Mouse (Mus musculus): ENCODE data around the gene Slc31a1. TPM values are rescaled to one million over a fixed set of nuclear protein-coding genes. Genes with fewer than 3 reads are reported as not detected.

Gene Slc31a1
- polyA plus RNA-seq (2014; fragmentation: Nextera tagmentation; extraction: Ambion mirVana) = 43.2 and 44.7 TPM in 2 replicates

GRCm38 (mm10) chr4:62360088-62360804, at the start of gene Slc31a1, which contains the start of gene Fkbp15:
Gene Slc31a1 (plus strand): TSS chr4:62360727.
Gene Fkbp15 (minus strand): TSS chr4:62360548.
- Histone ChIP-seq H3K36me3 (ENCODE audit: control insufficient read depth, insufficient read depth, low read length) (no peaks in the 10 kb centered on the region), H3K4me1 (ENCODE audit: control insufficient read depth, insufficient read depth, low read length) (peaks cover 6% of the 10 kb centered on the region), H3K9me3 (ENCODE audit: control insufficient read depth, low read length) (no peaks in the 10 kb centered on the region), H3K4me3 (ENCODE audit: low read depth, low read length) (peak within 1 kb of the TSS; percentile 71), H3K4me2 (ENCODE audit: low read depth, severe bottlenecking) (peak within 1 kb of the TSS; percentile 69), H3K27ac (replicated peaks; ENCODE audit: low read depth, low read length) (0 out of 2 replicates have a peak within 1 kb of the TSS, but pooled peaks have one; percentile 12), H3K9ac (ENCODE audit: low read length) (peak within 1 kb of the TSS; percentile 73), H3K27me3 (ENCODE audit: control insufficient read depth, insufficient read depth, low read length) (no peaks in the 10 kb centered on the region)
- DNase-seq (ENCODE audit: low spot score) = peak; percentile 98
- WGBS = under 1% methylated on average over 51 of the region's 51 CpGs
- ATAC-seq (ENCODE audit: insufficient number of reproducible peaks, low FRiP score, low TSS enrichment, low read depth) = peak; percentile 100

DNA sequence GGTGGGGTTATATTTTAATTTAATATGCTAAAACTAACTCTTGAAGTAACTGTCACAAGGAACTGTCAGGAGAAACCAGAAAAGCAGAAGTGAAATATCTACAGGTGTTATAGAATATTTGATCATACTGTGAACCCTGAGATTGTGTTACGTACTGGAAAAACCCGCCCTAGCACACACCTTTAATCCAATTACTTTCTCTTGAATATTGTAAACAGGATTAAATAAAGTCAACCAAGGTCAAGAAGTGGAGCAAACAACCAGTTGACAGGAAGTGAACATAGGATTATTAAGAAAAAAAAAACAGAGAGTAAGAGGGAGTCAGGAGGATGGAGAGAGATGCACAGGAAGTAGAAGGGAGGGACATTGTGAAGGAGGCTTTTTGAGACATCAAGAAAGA, 47.7 kb upstream of the Slc31a1 start:
- no peak overlapping the region for H3K4me3 ChIP-seq (ENCODE audit: low read depth, low read length)
- ATAC-seq (ENCODE audit: insufficient number of reproducible peaks, low FRiP score, low TSS enrichment, low read depth) = no peak
- H3K36me3 ChIP-seq (ENCODE audit: control insufficient read depth, insufficient read depth, low read length) = 0 out of 2 replicates have a peak, but pooled peaks cover 5% of the 10 kb centered on the region
- no peaks in the 10 kb centered on the region for H3K9me3 ChIP-seq (ENCODE audit: control insufficient read depth, low read length)
- H3K27me3 ChIP-seq (ENCODE audit: control insufficient read depth, insufficient read depth, low read length) = no peaks in the 10 kb centered on the region
- no peaks in the 10 kb centered on the region for H3K4me1 ChIP-seq (ENCODE audit: control insufficient read depth, insufficient read depth, low read length)
- DNase-seq (ENCODE audit: low spot score) = no peak
- no peak overlapping the region for H3K9ac ChIP-seq (ENCODE audit: low read length)
- H3K4me2 ChIP-seq (ENCODE audit: low read depth, severe bottlenecking) = no peak overlapping the region
- H3K27ac ChIP-seq (replicated peaks; ENCODE audit: low read depth, low read length) = no peak overlapping the region
- WGBS = 94% methylated on average over 2 of the region's 2 CpGs

- no peak overlapping the region for H3K27ac ChIP-seq (replicated peaks; ENCODE audit: low read depth, low read length)
- H3K9me3 ChIP-seq (ENCODE audit: control insufficient read depth, low read length) = no peaks in the 10 kb centered on the region
- H3K4me3 ChIP-seq (ENCODE audit: low read depth, low read length) = no peak overlapping the region
- no peak overlapping the region for H3K9ac ChIP-seq (ENCODE audit: low read length)
- ATAC-seq (ENCODE audit: insufficient number of reproducible peaks, low FRiP score, low TSS enrichment, low read depth) (no peak), DNase-seq (ENCODE audit: low spot score) (no peak)
- H3K36me3 ChIP-seq (ENCODE audit: control insufficient read depth, insufficient read depth, low read length) = 0 out of 2 replicates have a peak, but pooled peaks cover 5% of the 10 kb centered on the region
- H3K27me3 ChIP-seq (ENCODE audit: control insufficient read depth, insufficient read depth, low read length) = no peaks in the 10 kb centered on the region
- WGBS = 88% methylated on average over 9 of the region's 9 CpGs
- no peak overlapping the region for H3K4me2 ChIP-seq (ENCODE audit: low read depth, severe bottlenecking)
- no peaks in the 10 kb centered on the region for H3K4me1 ChIP-seq (ENCODE audit: control insufficient read depth, insufficient read depth, low read length)
These were observed 46.8 kb upstream of the Slc31a1 start for GRCm38 (mm10) chr4:62313641-62314211.

- 81% methylated on average over 3 of the region's 3 CpGs for WGBS
These were observed 46.0 kb upstream of the Slc31a1 start for GRCm38 (mm10) chr4:62314516-62314915.

DNA sequence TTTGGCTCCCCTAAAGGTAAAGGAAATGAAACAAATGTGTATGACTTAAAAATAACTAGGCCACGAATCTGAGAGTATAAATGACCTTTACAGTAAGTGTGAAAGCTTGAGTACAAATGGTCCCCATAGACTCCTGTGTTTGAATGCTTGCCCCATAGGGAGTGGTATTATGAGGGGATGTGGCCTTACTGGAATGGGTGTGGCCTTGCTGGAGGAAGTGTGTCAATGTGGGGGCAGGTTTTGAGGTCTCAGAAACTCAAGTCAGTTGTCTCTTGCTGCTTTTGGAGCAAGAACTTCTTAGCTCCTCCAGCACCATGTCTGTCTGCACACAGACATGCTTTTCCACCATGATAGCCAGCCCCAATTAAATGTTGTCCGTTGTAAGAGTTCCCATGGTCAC, 44.1 kb upstream of the Slc31a1 start:
- no peak overlapping the region for H3K4me2 ChIP-seq (ENCODE audit: low read depth, severe bottlenecking)
- H3K27me3 ChIP-seq (ENCODE audit: control insufficient read depth, insufficient read depth, low read length) = no peaks in the 10 kb centered on the region
- H3K27ac ChIP-seq (replicated peaks; ENCODE audit: low read depth, low read length) = no peak overlapping the region
- H3K4me1 ChIP-seq (ENCODE audit: control insufficient read depth, insufficient read depth, low read length) = no peaks in the 10 kb centered on the region
- H3K4me3 ChIP-seq (ENCODE audit: low read depth, low read length) = no peak overlapping the region
- 87% methylated on average over 2 of the region's 2 CpGs for WGBS
- no peak for DNase-seq (ENCODE audit: low spot score)
- peaks cover 5% of the 10 kb centered on the region; the same call in 1 of the 2 replicates for H3K36me3 ChIP-seq (ENCODE audit: control insufficient read depth, insufficient read depth, low read length)
- H3K9me3 ChIP-seq (ENCODE audit: control insufficient read depth, low read length) = no peaks in the 10 kb centered on the region
- no peak overlapping the region for H3K9ac ChIP-seq (ENCODE audit: low read length)
- ATAC-seq (ENCODE audit: insufficient number of reproducible peaks, low FRiP score, low TSS enrichment, low read depth) = no peak

More at GRCm38 (mm10) chr4:62314516-62314915, 46.0 kb upstream of the Slc31a1 start:
- H3K4me3 ChIP-seq (ENCODE audit: low read depth, low read length) = no peak overlapping the region
- 0 out of 2 replicates have a peak, but pooled peaks cover 5% of the 10 kb centered on the region for H3K36me3 ChIP-seq (ENCODE audit: control insufficient read depth, insufficient read depth, low read length)
- DNase-seq (ENCODE audit: low spot score) (no peak), ATAC-seq (ENCODE audit: insufficient number of reproducible peaks, low FRiP score, low TSS enrichment, low read depth) (no peak)
- H3K4me1 ChIP-seq (ENCODE audit: control insufficient read depth, insufficient read depth, low read length) = no peaks in the 10 kb centered on the region
- no peaks in the 10 kb centered on the region for H3K27me3 ChIP-seq (ENCODE audit: control insufficient read depth, insufficient read depth, low read length)
- no peak overlapping the region for H3K9ac ChIP-seq (ENCODE audit: low read length)
- no peaks in the 10 kb centered on the region for H3K9me3 ChIP-seq (ENCODE audit: control insufficient read depth, low read length)
- no peak overlapping the region for H3K27ac ChIP-seq (replicated peaks; ENCODE audit: low read depth, low read length)
- no peak overlapping the region for H3K4me2 ChIP-seq (ENCODE audit: low read depth, severe bottlenecking)

DNA sequence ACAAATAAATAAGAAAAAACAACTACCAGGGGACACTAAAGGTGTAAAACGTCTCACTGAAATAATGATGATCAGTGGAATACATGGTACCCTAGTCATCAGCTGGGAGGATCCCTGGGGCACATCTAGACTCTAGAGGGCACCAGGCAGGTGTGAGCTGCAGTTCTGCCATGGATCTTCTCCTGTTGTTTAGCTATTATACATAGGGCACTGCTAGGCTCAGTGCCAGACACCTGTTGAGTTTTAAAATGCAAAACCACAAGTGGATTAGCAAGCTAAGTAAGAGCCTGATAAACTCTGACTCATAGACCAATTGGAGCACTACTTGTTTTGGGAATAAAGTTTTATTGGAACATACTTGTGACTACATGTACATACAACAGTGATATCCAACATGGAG, 42.2 kb upstream of the Slc31a1 start:
- Histone ChIP-seq H3K27me3 (ENCODE audit: control insufficient read depth, insufficient read depth, low read length) (no peaks in the 10 kb centered on the region), H3K4me2 (ENCODE audit: low read depth, severe bottlenecking) (no peak overlapping the region), H3K4me1 (ENCODE audit: control insufficient read depth, insufficient read depth, low read length) (no peaks in the 10 kb centered on the region), H3K9me3 (ENCODE audit: control insufficient read depth, low read length) (no peaks in the 10 kb centered on the region), H3K36me3 (ENCODE audit: control insufficient read depth, insufficient read depth, low read length) (no peaks in the 10 kb centered on the region; the same call in 1 of the 2 replicates), H3K27ac (replicated peaks; ENCODE audit: low read depth, low read length) (no peak overlapping the region), H3K4me3 (ENCODE audit: low read depth, low read length) (no peak overlapping the region), H3K9ac (ENCODE audit: low read length) (no peak overlapping the region)
- DNase-seq (ENCODE audit: low spot score) (no peak), ATAC-seq (ENCODE audit: insufficient number of reproducible peaks, low FRiP score, low TSS enrichment, low read depth) (no peak)
- 68% methylated on average over 1 of the region's 1 CpGs for WGBS

DNA sequence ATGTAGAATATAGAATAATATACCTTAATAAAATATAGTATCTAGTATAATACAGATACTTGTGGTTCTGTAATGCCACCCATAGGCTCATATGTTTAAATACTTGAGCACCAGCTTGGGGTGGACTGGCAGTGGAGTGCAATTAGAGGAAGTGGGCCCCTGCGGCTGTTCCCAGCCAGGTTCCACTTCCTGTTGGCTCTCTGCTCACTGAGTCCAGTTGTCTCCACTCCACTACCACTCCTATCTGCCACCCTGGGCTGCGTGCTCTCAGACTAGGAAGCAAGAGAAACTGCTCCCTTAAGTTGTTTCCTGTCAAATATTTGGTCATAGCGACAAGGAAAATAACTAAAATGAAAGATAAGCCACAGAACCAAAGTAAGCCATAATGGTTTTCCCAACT, 37.8 kb upstream of the Slc31a1 start:
- 93% methylated on average over 3 of the region's 3 CpGs for WGBS

GRCm38 (mm10) chr4:62326111-62326510, 34.4 kb upstream of the Slc31a1 start:
- H3K9me3 ChIP-seq (ENCODE audit: control insufficient read depth, low read length) = no peaks in the 10 kb centered on the region
- no peaks in the 10 kb centered on the region for H3K4me1 ChIP-seq (ENCODE audit: control insufficient read depth, insufficient read depth, low read length)
- DNase-seq (ENCODE audit: low spot score) (no peak), ATAC-seq (ENCODE audit: insufficient number of reproducible peaks, low FRiP score, low TSS enrichment, low read depth) (no peak)
- no peak overlapping the region for H3K4me3 ChIP-seq (ENCODE audit: low read depth, low read length)
- H3K27ac ChIP-seq (replicated peaks; ENCODE audit: low read depth, low read length) = no peak overlapping the region
- H3K9ac ChIP-seq (ENCODE audit: low read length) = no peak overlapping the region
- H3K27me3 ChIP-seq (ENCODE audit: control insufficient read depth, insufficient read depth, low read length) = no peaks in the 10 kb centered on the region
- no peaks in the 10 kb centered on the region; the same call in 1 of the 2 replicates for H3K36me3 ChIP-seq (ENCODE audit: control insufficient read depth, insufficient read depth, low read length)
- H3K4me2 ChIP-seq (ENCODE audit: low read depth, severe bottlenecking) = no peak overlapping the region

More for the DNA sequence above, 37.8 kb upstream of the Slc31a1 start:
- Histone ChIP-seq H3K9ac (ENCODE audit: low read length) (no peak overlapping the region), H3K27ac (replicated peaks; ENCODE audit: low read depth, low read length) (no peak overlapping the region), H3K4me3 (ENCODE audit: low read depth, low read length) (no peak overlapping the region), H3K27me3 (ENCODE audit: control insufficient read depth, insufficient read depth, low read length) (no peaks in the 10 kb centered on the region), H3K36me3 (ENCODE audit: control insufficient read depth, insufficient read depth, low read length) (no peaks in the 10 kb centered on the region; the same call in 1 of the 2 replicates), H3K4me2 (ENCODE audit: low read depth, severe bottlenecking) (no peak overlapping the region), H3K4me1 (ENCODE audit: control insufficient read depth, insufficient read depth, low read length) (no peaks in the 10 kb centered on the region), H3K9me3 (ENCODE audit: control insufficient read depth, low read length) (no peaks in the 10 kb centered on the region)
- ATAC-seq (ENCODE audit: insufficient number of reproducible peaks, low FRiP score, low TSS enrichment, low read depth) = no peak
- DNase-seq (ENCODE audit: low spot score) = no peak

Measured in limb, embryonic 11.5 days (tissue).